ENCODE assay signal across 21 mouse cellular contexts in genomic region chr1:23352895-23353294, GRCm38 (mm10). TPM values are rescaled to one million over a fixed set of nuclear protein-coding genes. Genes with fewer than 3 reads are reported as not detected.
DNase-seq lines count a peak whose midpoint lies in the region; ATAC-seq and TF ChIP-seq lines count a peak whose summit lies in the region.
"Had no signal": no experiment of that assay in that cellular context is flagged by ENCODE, and none has a peak within 500 bp of the region (broad histone marks: within the 10 kb centered on the region; RNA-seq: fewer than 3 reads in every experiment).

No protein-coding gene starts in this region.

- H3K9me3 ChIP-seq in intestine, embryonic 15.5 days: no peaks in the 10 kb centered on the region
- H3K9me3 ChIP-seq in intestine, postnatal 0 days (ENCODE audit: control insufficient read depth): no peaks in the 10 kb centered on the region
- H3K9me3 ChIP-seq in intestine, embryonic 16.5 days (ENCODE audit: control insufficient read depth, low read length): no peaks in the 10 kb centered on the region
- H3K9me3 ChIP-seq: G1E had no signal

- WGBS in intestine, embryonic 15.5 days: 78% methylated on average over 6 of the region's 6 CpGs
- 50% methylated on average over 6 of the region's 6 CpGs for WGBS in intestine, postnatal 0 days
- WGBS in intestine, embryonic 16.5 days: 79% methylated on average over 6 of the region's 6 CpGs
- WGBS in large intestine, adult 2 months: 43% methylated on average over 6 of the region's 6 CpGs

- H3K4me1 ChIP-seq in intestine, embryonic 15.5 days (replicated peaks): no peaks in the 10 kb centered on the region
- no peaks in the 10 kb centered on the region for H3K4me1 ChIP-seq in intestine, postnatal 0 days (replicated peaks; ENCODE audit: control insufficient read depth, insufficient read depth, low read length)
- no peaks in the 10 kb centered on the region for H3K4me1 ChIP-seq in intestine, embryonic 16.5 days (ENCODE audit: control insufficient read depth, insufficient read depth, low read length)

- no peak overlapping the region for H3K27ac ChIP-seq in intestine, embryonic 15.5 days
- no peak overlapping the region for H3K27ac ChIP-seq in intestine, postnatal 0 days (ENCODE audit: low read depth, low read length)
- no peak overlapping the region for H3K27ac ChIP-seq in intestine, embryonic 16.5 days (ENCODE audit: low read length)

- no peaks in the 10 kb centered on the region for H3K27me3 ChIP-seq in intestine, embryonic 15.5 days (replicated peaks)
- H3K27me3 ChIP-seq in intestine, postnatal 0 days (replicated peaks; ENCODE audit: control insufficient read depth, insufficient read depth, low read length): no peaks in the 10 kb centered on the region
- H3K27me3 ChIP-seq in intestine, embryonic 16.5 days (replicated peaks; ENCODE audit: control insufficient read depth, insufficient read depth, low read length): no peaks in the 10 kb centered on the region
- H3K27me3 ChIP-seq: CH12.LX had no signal

- ATAC-seq in intestine, embryonic 15.5 days: peak; percentile 55; the same call in 1 of the 2 replicates
- ATAC-seq in intestine, postnatal 0 days: no peak
- peak; percentile 66; the same call in 1 of the 2 replicates for ATAC-seq in intestine, embryonic 16.5 days
- ATAC-seq: activated CD4-positive, CD25-positive, alpha-beta regulatory T cell, adult 4 months; CD4-positive, CD25-positive, alpha-beta regulatory T cell, adult 4 months; Patski had no signal

- no peak overlapping the region for H3K4me2 ChIP-seq in intestine, embryonic 15.5 days (replicated peaks)
- H3K4me2 ChIP-seq in intestine, postnatal 0 days (replicated peaks; ENCODE audit: low read depth): no peak overlapping the region
- no peak overlapping the region for H3K4me2 ChIP-seq in intestine, embryonic 16.5 days (ENCODE audit: low read depth, low read length)

- no peaks in the 10 kb centered on the region for H3K36me3 ChIP-seq in intestine, embryonic 15.5 days
- H3K36me3 ChIP-seq in intestine, postnatal 0 days (ENCODE audit: control insufficient read depth, insufficient read depth): no peaks in the 10 kb centered on the region
- H3K36me3 ChIP-seq in intestine, embryonic 16.5 days (ENCODE audit: control insufficient read depth, insufficient read depth, low read length): no peaks in the 10 kb centered on the region
- H3K36me3 ChIP-seq: G1E had no signal

- TF ChIP-seq CTCF in intestine, postnatal 0 days (IDR thresholded peaks at IDR 0.05; ENCODE audit: low read depth): no peak

- H3K9ac ChIP-seq in intestine, embryonic 15.5 days: no peak overlapping the region
- H3K9ac ChIP-seq in intestine, postnatal 0 days (ENCODE audit: low read depth, low read length): no peak overlapping the region
- H3K9ac ChIP-seq in intestine, embryonic 16.5 days (ENCODE audit: low read depth, low read length): no peak overlapping the region

- DNase-seq in large intestine, adult 2 months (ENCODE audit: low read depth, low spot score): peak; percentile 21
- no peak for DNase-seq in adrenal gland, postnatal 14 days
- DNase-seq in neural tube, embryonic 10.5 days (ENCODE audit: extremely low spot score, low spot score): no peak
- DNase-seq: adrenal gland, adult 2 months; adrenal gland, adult 8-10 months; adrenal gland, postnatal 10 days; adrenal gland, postnatal 25 days; adrenal gland, postnatal 36 days; B cell, adult 2 months; cerebellum, adult 11 months; cerebellum, adult 11-12 months; cerebellum, adult 18-20 months; cerebellum, adult 2 months had no signal

- H3K4me3 ChIP-seq in intestine, embryonic 15.5 days (replicated peaks): no peak overlapping the region
- H3K4me3 ChIP-seq in intestine, postnatal 0 days (ENCODE audit: low read depth, low read length): no peak overlapping the region
- H3K4me3 ChIP-seq in intestine, embryonic 16.5 days (ENCODE audit: low read length): no peak overlapping the region

RNA-seq across cellular contexts. Expression of gene Ogfrl1, which starts 44.7 kb away (rescaled TPM):
- 5.5 and 7.6 TPM in 2 replicates for polyA plus RNA-seq in intestine, embryonic 15.5 days (2015; fragmentation: Nextera tagmentation; extraction: Ambion mirVana)
- 3.8 and 4.4 TPM in 2 replicates for polyA plus RNA-seq in intestine, postnatal 0 days (2015; fragmentation: Nextera tagmentation; extraction: Ambion mirVana)
- 1.6 and 1.9 TPM in 2 replicates for polyA plus RNA-seq in intestine, embryonic 16.5 days (2015; fragmentation: Nextera tagmentation; extraction: Ambion mirVana)
- polyA plus RNA-seq in large intestine, adult 2 months (2012; rRNA removed): 1.1 and 1.3 TPM in 2 replicates
- total RNA-seq in adrenal gland, postnatal 14 days (2021): 6.1 and 9.1 TPM in 2 replicates
- total RNA-seq: CH12.LX had no signal
